Mouse (Mus musculus): ENCODE results near the gene BC035044. TPM values are rescaled to one million over a fixed set of nuclear protein-coding genes. Genes with fewer than 3 reads are reported as not detected.

BC035044 gene
- polyA plus RNA-seq, 1 experiment, result 0.45 TPM

- no peak overlapping the region for H3K27ac ChIP-seq (ENCODE audit: insufficient read depth, low read depth, low read length)
- peak; percentile 95 for DNase-seq
- TF ChIP-seq POLR2A (IDR thresholded peaks at IDR 0.05; ENCODE audit: low read depth, low read length), result no peak
- no peak for TF ChIP-seq CTCF (conservative IDR thresholded peaks at IDR 0.05; ENCODE audit: insufficient read depth, insufficient read length, low read depth, low read length)
These were observed 34.7 kb downstream of the BC035044 start for GRCm38 (mm10) chr6:128856250-128856649.

GRCm38 (mm10) chr6:128855477-128855876 lies 35.4 kb downstream of the BC035044 start:
- no peak overlapping the region for H3K27ac ChIP-seq (ENCODE audit: insufficient read depth, low read depth, low read length)
- H3K27me3 ChIP-seq (replicated peaks; ENCODE audit: control insufficient read depth, insufficient read depth, low read length), result no peaks in the 10 kb centered on the region
- DNase-seq, result peak; percentile 53
- no peaks in the 10 kb centered on the region for H3K36me3 ChIP-seq (ENCODE audit: control insufficient read depth, insufficient read depth, low read length)
- H3K4me1 ChIP-seq (ENCODE audit: control insufficient read depth, insufficient read depth, low read length), result peaks cover 5% of the 10 kb centered on the region; the same call in 1 of the 2 replicates
- H3K4me3 ChIP-seq (ENCODE audit: insufficient read depth, low read depth, low read length), result no peak overlapping the region
- WGBS, result 40% methylated on average over 1 of the region's 1 CpGs
- no peak for TF ChIP-seq POLR2A (IDR thresholded peaks at IDR 0.05; ENCODE audit: low read depth, low read length)
- TF ChIP-seq CTCF (conservative IDR thresholded peaks at IDR 0.05; ENCODE audit: insufficient read depth, insufficient read length, low read depth, low read length), result no peak

More at GRCm38 (mm10) chr6:128856250-128856649, 34.7 kb downstream of the BC035044 start:
- Histone ChIP-seq H3K27me3 (replicated peaks; ENCODE audit: control insufficient read depth, insufficient read depth, low read length) (no peaks in the 10 kb centered on the region), H3K36me3 (ENCODE audit: control insufficient read depth, insufficient read depth, low read length) (no peaks in the 10 kb centered on the region), H3K4me3 (ENCODE audit: insufficient read depth, low read depth, low read length) (no peak overlapping the region), H3K4me1 (ENCODE audit: control insufficient read depth, insufficient read depth, low read length) (peaks cover 5% of the 10 kb centered on the region; the same call in 1 of the 2 replicates)
- 56% methylated on average over 5 of the region's 5 CpGs for WGBS

GRCm38 (mm10) chr6:128854895-128855294 lies 36.0 kb downstream of the BC035044 start:
- 98% methylated on average over 3 of the region's 3 CpGs for WGBS
- H3K27me3 ChIP-seq (replicated peaks; ENCODE audit: control insufficient read depth, insufficient read depth, low read length), result no peaks in the 10 kb centered on the region
- peaks cover 5% of the 10 kb centered on the region; the same call in 1 of the 2 replicates for H3K4me1 ChIP-seq (ENCODE audit: control insufficient read depth, insufficient read depth, low read length)
- DNase-seq, result no peak
- H3K27ac ChIP-seq (ENCODE audit: insufficient read depth, low read depth, low read length), result no peak overlapping the region
- H3K4me3 ChIP-seq (ENCODE audit: insufficient read depth, low read depth, low read length), result no peak overlapping the region
- TF ChIP-seq POLR2A (IDR thresholded peaks at IDR 0.05; ENCODE audit: low read depth, low read length), result no peak
- no peak for TF ChIP-seq CTCF (conservative IDR thresholded peaks at IDR 0.05; ENCODE audit: insufficient read depth, insufficient read length, low read depth, low read length)
- no peaks in the 10 kb centered on the region for H3K36me3 ChIP-seq (ENCODE audit: control insufficient read depth, insufficient read depth, low read length)

- TF ChIP-seq CTCF (conservative IDR thresholded peaks at IDR 0.05; ENCODE audit: insufficient read depth, insufficient read length, low read depth, low read length) (peak; percentile 30), POLR2A (IDR thresholded peaks at IDR 0.05; ENCODE audit: low read depth, low read length) (no peak)
- no peaks in the 10 kb centered on the region for H3K27me3 ChIP-seq (replicated peaks; ENCODE audit: control insufficient read depth, insufficient read depth, low read length)
- no peaks in the 10 kb centered on the region for H3K36me3 ChIP-seq (ENCODE audit: control insufficient read depth, insufficient read depth, low read length)
- peaks cover 5% of the 10 kb centered on the region; the same call in 1 of the 2 replicates for H3K4me1 ChIP-seq (ENCODE audit: control insufficient read depth, insufficient read depth, low read length)
- no peak overlapping the region for H3K4me3 ChIP-seq (ENCODE audit: insufficient read depth, low read depth, low read length)
- DNase-seq, result peak; percentile 82
- 56% methylated on average over 12 of the region's 12 CpGs for WGBS
- H3K27ac ChIP-seq (ENCODE audit: insufficient read depth, low read depth, low read length), result no peak overlapping the region
These were observed 36.7 kb downstream of the BC035044 start for GRCm38 (mm10) chr6:128854024-128854820.

- TF ChIP-seq CTCF (conservative IDR thresholded peaks at IDR 0.05; ENCODE audit: insufficient read depth, insufficient read length, low read depth, low read length) (no peak), POLR2A (IDR thresholded peaks at IDR 0.05; ENCODE audit: low read depth, low read length) (no peak)
These were observed 38.2 kb downstream of the BC035044 start for GRCm38 (mm10) chr6:128852766-128853165.

GRCm38 (mm10) chr6:128851151-128851550 lies 39.8 kb downstream of the BC035044 start:
- no peak overlapping the region for H3K27ac ChIP-seq (ENCODE audit: insufficient read depth, low read depth, low read length)
- H3K27me3 ChIP-seq (replicated peaks; ENCODE audit: control insufficient read depth, insufficient read depth, low read length), result no peaks in the 10 kb centered on the region
- TF ChIP-seq POLR2A (IDR thresholded peaks at IDR 0.05; ENCODE audit: low read depth, low read length), result no peak
- no peak for TF ChIP-seq CTCF (conservative IDR thresholded peaks at IDR 0.05; ENCODE audit: insufficient read depth, insufficient read length, low read depth, low read length)
- H3K4me1 ChIP-seq (ENCODE audit: control insufficient read depth, insufficient read depth, low read length), result peaks cover 5% of the 10 kb centered on the region; the same call in 1 of the 2 replicates
- no peaks in the 10 kb centered on the region for H3K36me3 ChIP-seq (ENCODE audit: control insufficient read depth, insufficient read depth, low read length)
- 67% methylated on average over 2 of the region's 2 CpGs for whole genome bisulfite sequencing
- H3K4me3 ChIP-seq (ENCODE audit: insufficient read depth, low read depth, low read length), result no peak overlapping the region
- no peak for DNase-seq

More at GRCm38 (mm10) chr6:128852766-128853165, 38.2 kb downstream of the BC035044 start:
- Histone ChIP-seq H3K27me3 (replicated peaks; ENCODE audit: control insufficient read depth, insufficient read depth, low read length) (no peaks in the 10 kb centered on the region), H3K36me3 (ENCODE audit: control insufficient read depth, insufficient read depth, low read length) (no peaks in the 10 kb centered on the region), H3K27ac (ENCODE audit: insufficient read depth, low read depth, low read length) (no peak overlapping the region), H3K4me1 (ENCODE audit: control insufficient read depth, insufficient read depth, low read length) (peaks cover 5% of the 10 kb centered on the region; the same call in 1 of the 2 replicates), H3K4me3 (ENCODE audit: insufficient read depth, low read depth, low read length) (no peak overlapping the region)
- 73% methylated on average over 3 of the region's 3 CpGs for WGBS
- no peak for DNase-seq

GRCm38 (mm10) chr6:128850671-128851070 lies 40.3 kb downstream of the BC035044 start:
- TF ChIP-seq CTCF (conservative IDR thresholded peaks at IDR 0.05; ENCODE audit: insufficient read depth, insufficient read length, low read depth, low read length) (no peak), POLR2A (IDR thresholded peaks at IDR 0.05; ENCODE audit: low read depth, low read length) (no peak)
- no peak overlapping the region for H3K27ac ChIP-seq (ENCODE audit: insufficient read depth, low read depth, low read length)
- WGBS, result 25% methylated on average over 2 of the region's 2 CpGs

More at GRCm38 (mm10) chr6:128850671-128851070, 40.3 kb downstream of the BC035044 start:
- peak; percentile 83 for DNase-seq
- Histone ChIP-seq H3K4me1 (ENCODE audit: control insufficient read depth, insufficient read depth, low read length) (peaks cover 3% of the 10 kb centered on the region; the same call in 1 of the 2 replicates), H3K4me3 (ENCODE audit: insufficient read depth, low read depth, low read length) (no peak overlapping the region), H3K36me3 (ENCODE audit: control insufficient read depth, insufficient read depth, low read length) (no peaks in the 10 kb centered on the region), H3K27me3 (replicated peaks; ENCODE audit: control insufficient read depth, insufficient read depth, low read length) (no peaks in the 10 kb centered on the region)

Data from kidney, adult 2 months (tissue).